Mouse (Mus musculus): ENCODE data around the gene Cep68.
A peak's percentile ranks its signal among the peaks of the same experiment; 100 is the strongest.

Cep68 gene

DNA sequence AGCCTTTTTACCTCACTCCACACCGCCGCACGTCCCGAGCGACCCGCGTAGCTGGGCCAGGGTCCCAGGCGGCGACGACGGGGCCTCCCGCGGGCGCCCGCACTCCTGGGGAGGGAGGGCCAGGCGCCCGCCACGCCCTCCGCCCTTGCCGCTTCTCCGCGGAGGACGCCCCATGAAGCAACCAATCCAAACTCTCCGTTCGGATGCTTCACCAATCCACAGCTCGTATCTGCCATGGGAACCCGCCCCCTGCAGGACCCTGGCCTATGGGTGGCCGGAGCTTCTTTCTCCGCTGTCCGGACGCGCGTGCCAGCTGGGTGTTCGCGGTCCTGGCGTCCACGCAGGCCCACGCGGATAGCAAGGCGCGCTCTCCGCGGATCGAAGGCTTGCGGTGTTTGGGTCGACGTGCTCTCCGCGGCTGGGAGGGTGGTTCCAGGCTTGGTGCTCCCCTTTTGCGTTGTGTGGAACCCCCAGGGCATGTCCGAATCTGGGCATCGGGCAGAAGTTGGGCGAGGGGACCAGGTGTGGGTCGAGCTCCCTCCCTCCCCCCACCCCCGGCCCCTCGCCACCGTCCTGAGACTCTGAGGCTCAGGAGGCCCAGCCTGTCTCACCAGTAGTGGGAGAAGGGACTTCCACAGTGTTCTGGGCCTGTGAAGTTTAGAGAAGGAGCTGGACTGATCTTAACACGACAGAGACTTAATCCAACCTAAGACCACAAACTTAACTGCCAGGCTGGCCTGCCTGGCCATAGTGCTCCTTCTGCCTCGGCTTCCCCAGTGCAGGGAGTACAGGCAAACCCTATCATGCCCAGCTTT, at the start of gene Cep68:
Cep68 (minus strand) TSS at position 134 of the 815 bp plus-strand sequence.
- peak; percentile 93 to 95 for DNase-seq (ENCODE audit: low spot score in 2 of 2)

DNA sequence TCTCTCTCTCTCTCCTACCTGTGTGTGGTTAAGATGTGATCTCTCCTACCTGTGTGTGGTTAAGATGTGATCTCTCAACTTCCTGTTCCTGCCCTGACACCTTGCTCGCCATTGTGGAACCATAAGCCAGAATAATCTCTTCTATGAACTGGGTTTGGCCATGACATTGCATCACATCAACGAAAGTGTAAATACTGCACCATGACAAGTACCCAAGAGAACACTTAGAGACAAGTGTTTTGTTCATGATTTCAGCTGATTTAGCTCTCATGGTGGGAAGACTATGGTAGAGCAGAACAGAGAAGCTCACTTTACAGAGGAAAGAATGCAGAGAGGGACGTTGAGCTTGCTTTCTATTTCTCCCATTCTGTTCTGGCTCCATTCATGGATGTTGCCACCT, 35.2 kb upstream of the Cep68 start:
- DNase-seq (ENCODE audit: low spot score in 2 of 2), result no peak

DNA sequence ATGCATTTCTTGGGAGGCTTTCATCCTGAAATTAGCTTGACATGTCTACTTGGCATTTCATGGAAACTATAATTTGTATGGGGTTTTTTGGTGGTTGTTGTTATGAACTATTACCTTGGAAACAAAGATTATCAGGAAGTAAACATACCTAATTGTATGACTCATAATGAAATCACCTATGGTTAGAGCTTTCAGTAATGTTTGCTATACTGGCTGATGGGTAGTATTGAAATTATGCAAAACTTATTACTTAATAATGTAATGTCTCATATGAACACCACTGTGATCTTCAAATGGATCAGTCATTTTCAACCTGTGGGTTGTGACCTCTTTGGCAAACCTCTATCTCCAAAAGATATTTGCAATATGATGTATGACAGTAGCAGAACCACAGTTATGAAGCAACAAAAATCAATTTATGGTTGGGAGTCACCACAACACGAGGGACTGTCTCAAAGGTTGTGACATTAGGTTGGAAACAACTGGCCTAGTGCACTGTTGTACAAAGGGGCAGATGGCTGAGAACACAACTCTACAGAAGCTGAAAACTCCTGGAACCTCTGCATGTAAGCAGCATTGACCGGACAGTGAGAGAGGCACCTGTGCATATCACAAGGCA, 33.5 kb upstream of the Cep68 start:
- DNase-seq (ENCODE audit: low spot score in 2 of 2), result no peak

DNA sequence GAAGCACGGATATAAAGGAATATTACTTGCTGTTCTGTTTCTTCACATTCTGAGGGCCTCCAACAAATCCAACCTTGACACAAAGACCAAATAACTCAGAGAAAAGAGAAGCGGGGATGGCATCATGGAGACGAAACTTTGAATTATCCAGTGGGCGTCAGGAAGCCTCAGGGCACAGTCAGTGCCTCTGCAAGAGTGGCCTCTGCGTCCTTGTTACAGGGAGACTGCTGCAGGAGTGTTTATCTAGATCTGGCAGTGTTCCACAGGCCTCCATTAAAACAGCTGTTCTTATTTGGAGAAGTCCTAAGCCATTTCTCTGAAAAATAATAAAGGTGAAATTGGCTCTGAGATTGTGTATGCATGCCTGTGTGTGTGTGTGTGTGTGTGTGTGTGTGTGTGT, 31.8 kb upstream of the Cep68 start:
- no peak for DNase-seq (ENCODE audit: low spot score in 2 of 2)

- no peak for DNase-seq (ENCODE audit: low spot score in 2 of 2)
Measured at GRCm38 (mm10) chr11:20278702-20279101, 29.5 kb upstream of the Cep68 start.

GRCm38 (mm10) chr11:20277106-20277505, 27.9 kb upstream of the Cep68 start:
- no peak for DNase-seq (ENCODE audit: low spot score in 2 of 2)

DNA sequence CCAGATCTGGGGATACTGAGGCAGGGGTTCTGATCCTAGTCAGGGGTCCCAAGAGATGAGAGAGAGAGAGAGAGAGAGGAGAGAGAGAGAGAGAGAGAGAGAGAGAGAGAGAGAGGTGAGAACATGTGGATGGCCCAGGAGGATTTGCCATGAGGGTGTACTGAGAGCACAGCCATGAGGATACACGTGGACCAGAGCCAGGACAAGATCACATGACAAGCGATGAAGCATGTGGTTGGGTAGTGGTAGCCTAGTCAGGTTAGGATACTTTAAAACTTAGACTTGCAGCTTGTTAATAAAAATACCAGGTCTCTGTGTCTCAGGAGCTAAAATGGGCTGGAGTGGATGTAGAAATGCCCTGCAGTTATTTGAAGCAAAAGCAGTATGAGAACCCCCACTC, 26.7 kb upstream of the Cep68 start:
- DNase-seq (ENCODE audit: low spot score in 2 of 2), result no peak

- DNase-seq (ENCODE audit: low spot score in 2 of 2), result no peak
Measured at GRCm38 (mm10) chr11:20269885-20270284, 20.7 kb upstream of the Cep68 start.

- DNase-seq (ENCODE audit: low spot score in 2 of 2), result no peak
Measured at GRCm38 (mm10) chr11:20262628-20263380, 13.6 kb upstream of the Cep68 start.

GRCm38 (mm10) chr11:20254791-20255190, 5.6 kb upstream of the Cep68 start:
- no peak for DNase-seq (ENCODE audit: low spot score in 2 of 2)

DNA sequence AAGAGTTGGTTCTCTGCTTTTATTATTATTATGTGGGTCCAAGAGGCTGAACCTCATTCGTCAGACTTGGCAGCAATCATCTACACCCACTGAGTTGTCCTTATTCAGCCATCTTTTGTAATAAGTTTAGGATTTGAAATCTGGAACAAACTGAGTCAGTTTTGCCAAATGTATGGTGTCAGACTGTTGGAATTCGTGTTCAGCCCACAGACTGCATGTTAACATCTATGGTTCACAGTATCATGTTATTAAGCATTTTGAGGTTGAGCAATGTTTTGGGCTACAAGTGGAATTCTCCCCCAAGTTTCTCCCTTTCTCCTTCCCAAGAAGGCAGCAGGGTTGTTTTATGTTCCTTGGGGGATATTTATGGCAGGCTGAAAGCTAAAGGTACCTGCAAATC, 3.9 kb upstream of the Cep68 start:
- no peak for DNase-seq (ENCODE audit: low spot score in 2 of 2)

- no peak for DNase-seq (ENCODE audit: low spot score in 2 of 2)
Measured at GRCm38 (mm10) chr11:20250476-20251178, 1.4 kb upstream of the Cep68 start.

- DNase-seq (ENCODE audit: low spot score in 2 of 2), result no peak
Measured at GRCm38 (mm10) chr11:20248840-20249239, 389 bp downstream of the Cep68 start.

DNA sequence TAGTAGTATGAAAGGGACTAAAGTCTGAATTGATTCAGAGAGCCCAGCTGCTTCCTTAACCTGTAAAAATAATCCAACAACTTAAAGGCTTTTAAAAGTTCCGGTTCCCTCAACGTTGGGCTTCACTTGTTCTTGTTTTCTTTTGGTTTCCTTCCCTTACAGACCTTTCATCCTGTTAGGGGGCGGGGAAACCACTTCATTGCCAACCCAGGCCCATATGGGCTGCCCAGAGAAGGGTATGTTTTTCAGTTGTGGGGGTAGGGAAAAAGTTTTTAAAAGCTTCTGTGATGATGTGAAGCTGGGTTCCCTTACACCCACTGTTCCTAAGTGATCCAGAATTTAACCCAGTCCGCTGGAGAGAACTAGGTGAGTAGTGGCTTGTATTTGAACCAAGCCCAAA, 952 bp downstream of the Cep68 start:
- DNase-seq (ENCODE audit: low spot score in 2 of 2), result no peak

DNA sequence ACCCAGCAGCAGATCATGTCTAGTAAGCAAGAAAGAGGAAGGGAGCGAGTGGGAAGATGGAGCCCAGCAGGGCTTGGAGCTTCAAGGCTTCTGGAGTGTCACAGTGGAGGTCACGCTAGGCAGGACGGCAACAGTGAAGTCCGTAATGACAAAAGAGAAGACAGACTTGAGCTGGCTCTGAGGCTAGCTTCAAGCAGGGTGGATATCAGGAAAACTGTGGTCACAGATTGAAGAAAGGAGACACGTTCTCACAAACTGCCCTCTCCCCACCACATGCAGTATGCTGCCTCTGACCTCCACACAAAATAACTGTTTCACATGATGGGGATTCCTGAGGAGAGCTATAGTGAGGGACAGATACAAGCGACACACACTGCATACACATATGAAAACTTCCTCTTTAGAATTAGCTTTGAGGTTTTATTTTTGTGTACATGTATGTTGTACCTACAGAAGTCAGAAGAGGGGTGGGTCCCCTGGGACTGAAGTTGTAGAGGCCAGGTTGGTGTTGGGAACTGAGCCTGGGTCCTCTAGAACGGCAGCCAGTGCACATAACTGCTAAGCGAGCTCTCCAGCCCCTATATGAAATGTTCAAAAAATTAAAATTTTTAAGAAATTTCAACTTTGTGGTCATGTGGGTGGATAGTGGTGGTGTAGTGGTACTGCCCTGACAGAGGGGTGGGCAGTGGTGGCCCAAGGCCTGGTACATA, 1.9 kb downstream of the Cep68 start:
- DNase-seq (ENCODE audit: low spot score in 2 of 2), result no peak

DNA sequence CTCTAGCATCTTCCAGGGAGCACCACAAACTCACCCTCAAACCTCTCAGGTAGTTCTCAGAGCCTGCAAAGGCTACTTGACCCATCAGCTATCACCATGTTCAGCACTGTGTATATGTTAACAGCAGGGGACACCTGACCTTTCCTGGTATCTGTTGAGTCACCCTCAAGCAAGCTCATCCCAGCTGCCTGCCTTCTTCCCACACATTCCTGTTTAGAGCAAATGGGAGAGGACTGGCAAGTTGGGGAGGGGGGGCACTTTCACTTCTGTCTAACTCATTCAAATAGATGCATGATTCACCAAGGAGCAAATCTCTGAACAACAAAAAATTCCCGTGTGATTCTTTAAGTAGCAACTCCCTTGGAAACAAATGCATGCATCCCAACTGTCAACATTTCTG, 2.6 kb downstream of the Cep68 start:
- DNase-seq (ENCODE audit: low spot score in 2 of 2), result no peak

- no peak for DNase-seq (ENCODE audit: low spot score in 2 of 2)
Measured at GRCm38 (mm10) chr11:20245316-20245715, 3.9 kb downstream of the Cep68 start.

DNA sequence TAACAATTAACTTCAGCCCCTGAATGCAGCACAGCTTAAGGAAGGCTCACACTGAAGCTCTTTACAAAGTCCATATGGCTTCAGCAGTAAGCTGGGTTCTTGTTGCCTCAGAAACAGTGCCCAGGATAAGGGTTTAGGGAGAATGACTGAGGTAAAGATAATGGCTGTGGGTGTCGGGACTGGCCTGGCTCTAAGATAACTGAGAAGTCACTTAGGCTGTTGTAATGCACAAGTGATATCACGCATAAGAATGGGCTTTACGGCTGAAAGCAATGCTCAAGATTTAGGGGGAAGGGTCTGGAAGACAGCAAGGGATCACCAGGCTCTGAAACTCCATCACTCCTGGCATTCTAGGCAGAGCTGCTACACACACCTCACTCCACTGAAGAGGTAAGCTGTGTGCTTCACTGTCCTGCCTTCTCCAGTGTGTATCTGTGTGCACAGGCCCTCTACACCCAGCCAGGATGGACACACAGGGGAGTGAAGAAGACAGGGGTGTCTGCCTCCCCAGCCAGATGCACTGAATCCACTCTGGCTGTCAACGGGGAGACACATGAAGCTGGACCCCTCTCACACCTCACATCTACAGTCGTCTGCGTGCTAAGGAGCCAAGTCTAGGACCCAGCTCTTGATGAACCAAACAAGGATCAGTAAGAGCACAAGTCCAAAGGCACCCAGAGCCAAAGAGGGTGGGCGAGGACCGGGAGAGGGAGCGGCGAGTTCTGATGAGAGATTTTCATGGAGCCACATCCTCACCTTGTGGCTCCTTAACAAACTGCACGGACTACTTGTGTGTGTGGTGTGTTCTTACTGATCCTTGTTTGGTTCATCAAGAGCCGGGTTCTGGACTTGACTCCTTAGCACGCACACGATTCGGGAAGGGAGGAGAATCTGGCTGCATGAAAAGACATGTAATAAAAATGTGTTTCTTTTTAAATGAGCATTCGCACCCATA, 4.6 kb downstream of the Cep68 start:
- no peak for DNase-seq (ENCODE audit: low spot score in 2 of 2)

DNA sequence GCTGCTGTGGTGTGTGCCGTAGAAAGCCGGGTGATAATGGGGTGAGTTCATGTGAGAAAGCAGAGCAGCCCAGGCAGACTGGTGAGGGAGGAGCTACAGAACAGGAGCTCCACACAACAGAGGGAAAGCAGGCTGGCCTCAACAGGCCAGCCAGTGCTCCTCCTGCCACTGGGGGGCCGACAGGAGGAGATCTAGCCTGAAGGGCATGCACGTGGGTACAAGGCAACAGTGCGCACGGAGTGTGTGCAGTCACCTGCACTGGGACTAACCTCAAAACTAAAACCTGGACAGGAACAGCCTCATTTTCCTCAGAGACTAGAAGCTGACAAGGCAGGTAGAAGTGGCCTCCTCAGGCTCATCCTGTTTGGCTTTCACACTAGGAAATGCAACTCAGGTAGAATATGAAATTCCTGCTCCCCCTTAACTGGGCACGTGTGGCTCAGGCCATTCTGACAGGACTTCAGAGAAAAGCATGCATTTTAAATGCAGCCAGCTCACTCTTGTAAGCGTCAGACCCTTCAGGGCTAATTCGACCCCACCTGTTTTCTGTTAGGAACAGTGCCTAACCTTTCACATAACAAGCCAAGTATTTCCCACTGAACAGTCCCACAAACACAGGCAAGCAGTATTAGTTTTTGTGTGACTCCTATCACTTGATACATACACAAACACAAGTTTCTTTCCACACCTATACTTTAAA, 5.9 kb downstream of the Cep68 start:
- DNase-seq (ENCODE audit: low spot score in 2 of 2), result no peak

Measured in frontal cortex, postnatal 10 days (tissue).